Mouse (Mus musculus) testis, postnatal 14 days (tissue): ENCODE measurements around the gene Col4a1.

Experiments used
- DNase-seq: peaks from one replicate; pipeline ENCODE4 v3.0.0; 2021; ENCODE audit warnings: low spot score

The Col4a1 gene

GRCm38 (mm10) chr8:11265971-11266370, 46.7 kb downstream of the Col4a1 start:
- DNase-seq: no peak

GRCm38 (mm10) chr8:11263848-11264247, 48.8 kb downstream of the Col4a1 start:
- no peak for DNase-seq

- DNase-seq: no peak
Measured at GRCm38 (mm10) chr8:11262031-11262735, 50.4 kb downstream of the Col4a1 start.

- DNase-seq: peak; percentile 43
Measured at GRCm38 (mm10) chr8:11259832-11260615, 52.6 kb downstream of the Col4a1 start.

GRCm38 (mm10) chr8:11258517-11259136, 54.0 kb downstream of the Col4a1 start:
- DNase-seq: no peak

- DNase-seq: no peak
Measured at GRCm38 (mm10) chr8:11257079-11258017, 55.3 kb downstream of the Col4a1 start.

- DNase-seq: no peak
Measured at GRCm38 (mm10) chr8:11256405-11256804, 56.2 kb downstream of the Col4a1 start.

- DNase-seq: no peak
Measured at GRCm38 (mm10) chr8:11255680-11256079, 56.9 kb downstream of the Col4a1 start.

GRCm38 (mm10) chr8:11254914-11255530, 57.6 kb downstream of the Col4a1 start:
- DNase-seq: no peak

- no peak for DNase-seq
Measured at GRCm38 (mm10) chr8:11254510-11254909, 58.1 kb downstream of the Col4a1 start.

GRCm38 (mm10) chr8:11253556-11253955, 59.1 kb downstream of the Col4a1 start:
- DNase-seq: peak; percentile 57

GRCm38 (mm10) chr8:11253041-11253440, 59.6 kb downstream of the Col4a1 start:
- DNase-seq: no peak

GRCm38 (mm10) chr8:11252235-11252774, 60.3 kb downstream of the Col4a1 start:
- no peak for DNase-seq

- no peak for DNase-seq
Measured at GRCm38 (mm10) chr8:11250149-11250548, 62.5 kb downstream of the Col4a1 start.

- DNase-seq: no peak
Measured at GRCm38 (mm10) chr8:11249541-11250058, 63.0 kb downstream of the Col4a1 start.

GRCm38 (mm10) chr8:11248712-11249111, 63.9 kb downstream of the Col4a1 start:
- DNase-seq: no peak

- no peak for DNase-seq
Measured at GRCm38 (mm10) chr8:11241488-11241887, 71.1 kb downstream of the Col4a1 start.

GRCm38 (mm10) chr8:11234879-11235210, 77.8 kb downstream of the Col4a1 start:
- no peak for DNase-seq

GRCm38 (mm10) chr8:11234151-11234878, 78.3 kb downstream of the Col4a1 start:
- no peak for DNase-seq

- DNase-seq: no peak
Measured at GRCm38 (mm10) chr8:11233009-11233408, 79.6 kb downstream of the Col4a1 start.
